Mouse (Mus musculus) retina, embryonic 14.5 days (tissue): ENCODE data around the gene Hmgn2.

Experiments
- DNase-seq: peaks from one replicate; pipeline ENCODE4 v3.0.0-alpha.2; 2015; ENCODE audit warnings: low spot score

The Hmgn2 gene

GRCm38 (mm10) chr4:133978021-133978711 is 9.7 kb upstream of the Hmgn2 start:
- no peak for DNase-seq

DNA sequence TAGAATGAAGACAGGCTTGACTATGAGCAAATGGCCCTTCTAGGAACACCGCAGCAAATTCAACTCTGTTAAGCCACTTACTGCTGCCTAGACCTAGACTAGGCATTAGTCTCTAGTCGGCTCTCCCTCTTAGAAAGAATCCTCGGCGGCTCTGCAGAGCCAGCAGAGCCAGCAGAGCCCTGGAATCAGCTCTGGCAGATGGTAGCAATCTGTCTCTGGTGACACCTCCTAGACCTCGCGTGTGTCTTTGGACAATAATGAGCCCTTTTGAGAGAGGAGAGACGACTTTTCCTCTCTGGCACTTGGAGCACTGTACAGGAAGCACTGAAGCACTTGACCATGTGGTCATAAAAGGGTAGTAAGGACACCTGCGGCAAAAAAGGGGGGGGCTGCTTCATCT is 3.3 kb upstream of the Hmgn2 start:
- no peak for DNase-seq

DNA sequence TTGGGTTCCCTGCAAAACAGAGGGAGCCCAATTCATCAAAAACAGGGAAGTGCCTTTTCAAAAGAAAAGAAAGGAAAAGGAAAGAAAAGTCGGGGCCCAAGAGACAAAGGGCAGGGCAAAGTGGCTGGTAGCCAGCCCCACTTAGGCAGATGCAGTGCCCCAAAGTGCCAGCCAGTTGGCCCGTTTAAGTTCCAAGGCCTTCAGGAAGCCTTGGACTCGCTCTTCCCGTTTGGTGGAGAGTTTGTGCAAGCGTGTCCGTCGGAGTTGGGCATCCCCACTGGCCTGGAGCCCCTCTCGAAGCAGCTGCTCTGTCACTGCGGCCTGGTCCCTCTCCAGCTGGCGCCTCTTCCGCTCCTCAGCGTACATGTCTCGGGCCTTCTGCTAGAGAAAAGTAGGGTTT is 2.4 kb upstream of the Hmgn2 start:
- no peak for DNase-seq

DNA sequence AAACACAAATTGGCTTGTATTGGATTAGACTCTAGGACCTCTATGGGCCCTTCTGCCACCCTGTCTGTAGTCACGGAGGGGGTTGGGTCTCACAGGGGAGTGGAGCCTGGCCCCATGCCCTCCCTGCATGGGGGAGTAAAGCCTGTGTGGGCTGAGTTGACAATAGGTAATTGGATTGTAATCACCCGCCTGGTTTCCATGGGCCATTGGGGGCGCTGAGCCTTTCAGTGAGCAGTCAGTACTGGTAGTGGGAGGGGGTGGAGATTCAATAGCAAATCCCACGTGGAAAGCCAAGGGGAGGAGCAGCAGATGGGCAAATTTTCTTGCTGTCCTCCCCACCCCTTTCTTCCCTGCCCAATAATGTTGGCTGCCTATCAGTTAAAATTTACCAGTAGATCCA is 1.7 kb upstream of the Hmgn2 start:
- DNase-seq: peak; percentile 65

DNA sequence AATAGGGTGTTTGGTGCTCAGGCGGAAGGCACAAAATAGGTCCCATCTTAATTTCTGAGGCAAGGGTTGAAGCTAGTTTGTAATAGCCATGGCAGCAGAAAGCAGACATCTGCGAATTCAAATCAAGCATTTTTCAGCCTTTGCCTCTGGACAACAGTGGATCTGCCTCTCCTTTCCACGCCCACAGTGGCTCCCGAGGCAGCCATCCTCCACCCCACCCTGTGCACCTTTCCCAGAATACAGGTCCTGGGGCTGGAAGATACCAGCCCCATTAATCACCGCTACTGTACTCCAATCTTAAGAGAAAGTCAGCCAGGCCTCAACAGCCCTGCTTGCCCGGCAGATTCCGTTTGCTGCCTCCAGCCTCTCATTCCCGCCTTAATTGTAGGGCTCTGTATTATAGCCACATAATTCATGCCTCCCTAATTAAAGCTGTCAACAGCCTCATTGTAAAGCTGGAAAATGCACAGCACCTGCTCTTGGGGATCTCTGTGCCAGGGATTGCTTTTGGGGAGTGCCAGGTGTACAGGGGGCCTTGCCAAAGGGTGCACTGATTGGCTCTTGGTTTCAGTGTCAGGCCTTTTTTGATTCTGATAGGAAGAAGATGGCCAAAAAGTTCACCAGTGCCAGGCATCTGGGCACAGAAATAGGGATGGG is 792 bp upstream of the Hmgn2 start:
- peak; percentile 9 for DNase-seq

- DNase-seq: peak; percentile 97
Measured at GRCm38 (mm10) chr4:133967866-133968149, 642 bp downstream of the Hmgn2 start.

- DNase-seq: peak; percentile 97
Measured at GRCm38 (mm10) chr4:133967138-133967865, 1.1 kb downstream of the Hmgn2 start.

- no peak for DNase-seq
Measured at GRCm38 (mm10) chr4:133966271-133966940, 2.0 kb downstream of the Hmgn2 start.

- no peak for DNase-seq
Measured at GRCm38 (mm10) chr4:133962566-133962965, 5.9 kb downstream of the Hmgn2 start.

GRCm38 (mm10) chr4:133958884-133959283 is 9.6 kb downstream of the Hmgn2 start:
- DNase-seq: no peak

- DNase-seq: no peak
Measured at GRCm38 (mm10) chr4:133956358-133956757, 12.1 kb downstream of the Hmgn2 start.

DNA sequence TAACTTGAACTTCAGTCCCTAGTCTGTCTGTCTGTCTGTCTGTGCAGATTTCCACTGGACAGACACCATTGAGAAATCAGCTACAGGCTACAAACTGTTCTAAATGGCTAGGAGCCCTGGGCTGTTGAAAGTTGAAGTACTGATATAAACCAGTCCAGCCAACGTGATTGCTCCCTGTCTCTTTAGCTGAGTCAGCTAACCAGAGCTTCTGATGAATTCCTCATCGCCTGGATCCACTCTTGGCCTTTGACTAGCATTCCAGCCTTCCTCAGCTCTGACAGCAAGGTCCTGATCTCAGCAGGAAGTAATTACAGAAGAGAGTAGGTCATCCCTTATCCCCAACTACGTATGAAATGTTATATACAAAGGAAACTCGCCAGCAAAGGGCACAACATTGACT is 21.7 kb downstream of the Hmgn2 start:
- DNase-seq: no peak

GRCm38 (mm10) chr4:133943791-133944190 is 24.7 kb downstream of the Hmgn2 start:
- DNase-seq: no peak

DNA sequence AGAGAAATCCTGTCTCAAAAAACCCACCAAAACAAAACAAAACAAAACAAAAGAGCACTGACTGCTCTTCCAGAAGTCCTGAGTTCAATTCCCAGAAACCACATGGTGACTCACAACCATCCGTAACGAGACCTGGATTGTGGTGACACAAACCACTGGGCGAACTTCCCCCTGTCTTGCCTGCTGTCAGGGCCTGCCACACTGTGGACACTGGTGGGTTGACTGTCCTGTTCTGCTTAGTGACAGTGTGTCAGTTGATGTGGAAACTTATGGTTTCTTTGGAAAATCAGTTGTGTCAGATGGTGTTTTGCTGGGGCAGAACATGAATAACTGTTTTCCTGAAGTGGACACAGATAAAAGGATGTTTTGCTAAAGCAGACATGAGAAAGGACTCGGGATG is 25.8 kb downstream of the Hmgn2 start:
- no peak for DNase-seq

DNA sequence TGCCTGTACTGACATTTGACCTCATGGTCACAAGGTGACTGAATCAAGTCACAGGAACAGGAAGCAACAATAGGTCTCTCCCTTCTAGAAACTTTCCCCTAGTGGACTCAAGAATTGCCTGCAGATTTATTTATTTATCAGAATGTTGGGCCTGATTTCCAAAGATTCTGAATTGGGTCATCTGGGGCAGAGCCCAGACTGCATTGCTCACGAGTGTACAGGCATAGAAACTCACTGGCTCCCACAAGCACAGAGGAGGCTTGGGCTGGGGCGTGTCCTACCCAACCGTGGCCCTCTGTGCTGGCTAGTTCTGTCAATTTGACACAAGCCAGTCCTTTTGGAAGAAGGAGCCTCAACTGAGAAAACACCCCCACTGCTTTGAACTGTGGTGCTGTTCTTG is 26.9 kb downstream of the Hmgn2 start:
- no peak for DNase-seq

- DNase-seq: no peak
Measured at GRCm38 (mm10) chr4:133940386-133941260, 27.8 kb downstream of the Hmgn2 start.

DNA sequence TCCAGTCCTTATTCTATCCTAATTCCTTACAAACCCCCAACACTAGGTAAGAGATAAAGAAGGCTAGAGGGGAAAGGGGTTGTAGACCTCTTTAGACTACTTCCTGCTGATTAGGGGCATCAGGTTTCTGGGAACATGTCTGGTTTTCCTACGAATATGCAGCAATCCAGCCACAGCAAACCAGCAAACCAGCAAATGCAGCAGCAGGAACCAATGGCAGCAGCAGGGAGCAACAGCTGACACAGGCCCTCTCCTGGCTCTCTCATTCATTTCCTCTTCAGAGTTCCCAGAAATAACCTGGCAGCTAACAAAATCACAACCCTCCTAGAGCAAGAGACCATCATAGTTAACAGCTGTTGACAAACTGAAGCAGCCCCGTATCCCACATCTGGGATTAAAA is 30.4 kb downstream of the Hmgn2 start:
- DNase-seq: no peak

DNA sequence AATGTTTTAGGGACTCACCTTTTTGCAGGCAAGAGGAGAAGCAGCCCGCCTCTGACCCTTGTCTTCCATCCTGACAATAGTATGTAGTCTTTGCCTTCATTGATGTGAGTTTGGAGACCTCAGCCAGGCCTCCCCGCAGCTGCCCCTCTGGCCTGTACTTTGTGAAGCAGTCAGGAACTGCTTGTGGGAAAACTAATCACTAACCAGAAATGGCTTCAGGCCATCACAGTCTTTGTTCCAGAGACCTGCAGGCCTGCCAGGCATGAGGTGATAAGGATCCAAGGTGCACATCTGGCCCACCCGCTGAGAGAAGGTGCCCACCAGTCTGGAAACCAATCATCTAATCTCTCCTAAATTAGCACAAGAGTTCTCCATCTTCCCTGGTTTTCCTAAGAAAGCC is 36.7 kb downstream of the Hmgn2 start:
- DNase-seq: no peak

GRCm38 (mm10) chr4:133931349-133931748 is 37.1 kb downstream of the Hmgn2 start:
- DNase-seq: peak; percentile 58

DNA sequence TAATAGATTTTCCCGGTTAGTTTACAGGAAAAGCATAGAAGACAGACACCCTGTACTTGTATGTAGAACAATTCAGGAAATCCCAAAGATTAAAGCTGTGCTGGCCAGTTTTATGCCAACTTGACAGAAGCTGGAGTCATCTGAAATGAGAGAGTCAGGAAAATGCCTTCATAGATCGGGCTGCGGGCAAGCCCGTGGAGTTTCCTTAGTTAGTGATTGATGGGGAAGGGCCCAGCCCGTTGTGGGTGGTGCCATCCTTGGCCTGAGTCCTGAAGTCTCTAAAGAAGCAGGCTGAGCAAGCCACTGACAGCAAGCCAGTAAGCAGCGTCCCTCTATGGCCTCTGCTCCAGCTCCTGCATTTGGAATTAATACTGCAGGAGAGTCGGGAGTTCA is 39.2 kb downstream of the Hmgn2 start:
- no peak for DNase-seq

- DNase-seq: no peak
Measured at GRCm38 (mm10) chr4:133928576-133929277, 39.7 kb downstream of the Hmgn2 start.
